Mouse (Mus musculus): ENCODE measurements at regions not wholly inside any gene's neighbourhood (a gene's known extent, or its start where the extent isn't known, plus 50 kb on each side); places are given as distances from the start of the nearest gene placed in this dataset.

DNA sequence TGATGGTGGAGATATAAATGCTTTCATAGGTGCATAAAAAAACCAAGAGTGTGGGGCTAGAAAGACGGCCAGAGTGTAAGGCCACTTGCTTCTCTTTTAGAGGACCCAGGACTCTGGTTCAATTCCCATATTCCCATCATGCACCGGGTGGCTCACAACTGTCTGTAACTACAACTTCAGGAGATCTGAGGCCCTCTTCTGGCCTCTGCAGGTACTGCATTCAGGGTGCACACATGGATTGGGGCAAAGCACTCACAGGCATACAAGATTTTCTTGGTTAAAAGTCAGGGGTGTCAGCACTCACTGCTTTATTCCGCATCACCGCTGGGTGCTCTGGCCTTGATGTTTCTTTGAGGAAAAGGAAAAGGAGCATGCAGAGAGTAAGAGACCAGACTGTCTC, 196.1 kb upstream of the A430005L14Rik start:
- TF ChIP-seq CTCF (IDR thresholded peaks at IDR 0.05; ENCODE audit: control insufficient read depth, insufficient read depth, insufficient replicate concordance, low read depth, low read length) (peak; percentile 46; the same call in 1 of the 2 replicates), POLR2A (IDR thresholded peaks at IDR 0.05; ENCODE audit: control insufficient read depth, low read depth, low read length) (no peak)

GRCm38 (mm10) chr4:153763413-153763812, 193.6 kb upstream of the A430005L14Rik start:
- no peaks in the 10 kb centered on the region for H3K27me3 ChIP-seq (ENCODE audit: control insufficient read depth, insufficient read depth, low read length)
- H3K4me3 ChIP-seq (ENCODE audit: control insufficient read depth, low read depth, low read length), result no peak overlapping the region
- TF ChIP-seq POLR2A (IDR thresholded peaks at IDR 0.05; ENCODE audit: control insufficient read depth, low read depth, low read length) (no peak), CTCF (IDR thresholded peaks at IDR 0.05; ENCODE audit: control insufficient read depth, insufficient read depth, insufficient replicate concordance, low read depth, low read length) (no peak)
- H3K27ac ChIP-seq (ENCODE audit: control insufficient read depth, insufficient read depth, low read depth, low read length), result no peak overlapping the region
- H3K36me3 ChIP-seq (ENCODE audit: control insufficient read depth, insufficient read depth, low read length), result no peaks in the 10 kb centered on the region
- peaks cover 3% of the 10 kb centered on the region for H3K4me1 ChIP-seq (ENCODE audit: control insufficient read depth, insufficient read depth, low read length)

More for the DNA sequence above, 196.1 kb upstream of the A430005L14Rik start:
- Histone ChIP-seq H3K4me3 (ENCODE audit: control insufficient read depth, low read depth, low read length) (no peak overlapping the region), H3K27me3 (ENCODE audit: control insufficient read depth, insufficient read depth, low read length) (no peaks in the 10 kb centered on the region), H3K27ac (ENCODE audit: control insufficient read depth, insufficient read depth, low read depth, low read length) (no peak overlapping the region), H3K4me1 (ENCODE audit: control insufficient read depth, insufficient read depth, low read length) (peaks cover 3% of the 10 kb centered on the region), H3K36me3 (ENCODE audit: control insufficient read depth, insufficient read depth, low read length) (no peaks in the 10 kb centered on the region)

- Histone ChIP-seq H3K27ac (ENCODE audit: control insufficient read depth, insufficient read depth, low read depth, low read length) (no peak overlapping the region), H3K36me3 (ENCODE audit: control insufficient read depth, insufficient read depth, low read length) (no peaks in the 10 kb centered on the region), H3K27me3 (ENCODE audit: control insufficient read depth, insufficient read depth, low read length) (no peaks in the 10 kb centered on the region), H3K4me3 (ENCODE audit: control insufficient read depth, low read depth, low read length) (no peak overlapping the region), H3K4me1 (ENCODE audit: control insufficient read depth, insufficient read depth, low read length) (peaks cover 5% of the 10 kb centered on the region)
- TF ChIP-seq CTCF (IDR thresholded peaks at IDR 0.05; ENCODE audit: control insufficient read depth, insufficient read depth, insufficient replicate concordance, low read depth, low read length) (no peak), POLR2A (IDR thresholded peaks at IDR 0.05; ENCODE audit: control insufficient read depth, low read depth, low read length) (no peak)
Observed at GRCm38 (mm10) chr4:153767713-153768112, 189.3 kb upstream of the A430005L14Rik start.

- no peaks in the 10 kb centered on the region for H3K27me3 ChIP-seq (ENCODE audit: control insufficient read depth, insufficient read depth, low read length)
- no peak overlapping the region for H3K27ac ChIP-seq (ENCODE audit: control insufficient read depth, insufficient read depth, low read depth, low read length)
- H3K4me1 ChIP-seq (ENCODE audit: control insufficient read depth, insufficient read depth, low read length), result peaks cover 5% of the 10 kb centered on the region
- no peak for TF ChIP-seq CTCF (IDR thresholded peaks at IDR 0.05; ENCODE audit: control insufficient read depth, insufficient read depth, insufficient replicate concordance, low read depth, low read length)
- no peak for TF ChIP-seq POLR2A (IDR thresholded peaks at IDR 0.05; ENCODE audit: control insufficient read depth, low read depth, low read length)
- H3K4me3 ChIP-seq (ENCODE audit: control insufficient read depth, low read depth, low read length), result no peak overlapping the region
- no peaks in the 10 kb centered on the region for H3K36me3 ChIP-seq (ENCODE audit: control insufficient read depth, insufficient read depth, low read length)
Observed at GRCm38 (mm10) chr4:153768350-153768749, 188.7 kb upstream of the A430005L14Rik start.

DNA sequence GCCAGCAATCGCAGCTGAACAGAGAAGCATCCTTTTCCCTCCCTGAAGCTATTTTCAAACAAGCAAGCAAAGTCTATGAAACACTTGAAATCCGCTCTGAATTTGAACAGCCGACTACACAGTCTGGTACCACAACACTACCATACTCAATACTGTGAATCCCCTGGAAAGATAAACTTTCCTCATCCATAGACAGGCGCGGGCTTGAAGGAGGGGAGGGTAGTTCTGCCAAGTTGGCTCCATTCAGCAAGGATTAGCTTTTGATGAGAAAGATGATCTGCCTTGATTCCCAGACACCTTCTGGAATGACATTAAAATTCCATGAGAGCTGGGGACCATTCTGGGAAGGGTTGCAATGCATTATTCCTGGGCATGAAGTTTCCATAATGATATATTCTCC, 186.4 kb upstream of the A430005L14Rik start:
- TF ChIP-seq CTCF (IDR thresholded peaks at IDR 0.05; ENCODE audit: control insufficient read depth, insufficient read depth, insufficient replicate concordance, low read depth, low read length), result no peak
- no peak for TF ChIP-seq POLR2A (IDR thresholded peaks at IDR 0.05; ENCODE audit: control insufficient read depth, low read depth, low read length)
- no peaks in the 10 kb centered on the region for H3K36me3 ChIP-seq (ENCODE audit: control insufficient read depth, insufficient read depth, low read length)
- no peaks in the 10 kb centered on the region for H3K27me3 ChIP-seq (ENCODE audit: control insufficient read depth, insufficient read depth, low read length)
- peaks cover 5% of the 10 kb centered on the region for H3K4me1 ChIP-seq (ENCODE audit: control insufficient read depth, insufficient read depth, low read length)
- H3K27ac ChIP-seq (ENCODE audit: control insufficient read depth, insufficient read depth, low read depth, low read length), result no peak overlapping the region
- no peak overlapping the region for H3K4me3 ChIP-seq (ENCODE audit: control insufficient read depth, low read depth, low read length)

GRCm38 (mm10) chr4:153780501-153780900, 176.5 kb upstream of the A430005L14Rik start:
- TF ChIP-seq POLR2A (IDR thresholded peaks at IDR 0.05; ENCODE audit: control insufficient read depth, low read depth, low read length), result no peak
- TF ChIP-seq CTCF (IDR thresholded peaks at IDR 0.05; ENCODE audit: control insufficient read depth, insufficient read depth, insufficient replicate concordance, low read depth, low read length), result no peak
- H3K4me3 ChIP-seq (ENCODE audit: control insufficient read depth, low read depth, low read length), result peak overlapping the region; percentile 15; the same call in 1 of the 2 replicates

DNA sequence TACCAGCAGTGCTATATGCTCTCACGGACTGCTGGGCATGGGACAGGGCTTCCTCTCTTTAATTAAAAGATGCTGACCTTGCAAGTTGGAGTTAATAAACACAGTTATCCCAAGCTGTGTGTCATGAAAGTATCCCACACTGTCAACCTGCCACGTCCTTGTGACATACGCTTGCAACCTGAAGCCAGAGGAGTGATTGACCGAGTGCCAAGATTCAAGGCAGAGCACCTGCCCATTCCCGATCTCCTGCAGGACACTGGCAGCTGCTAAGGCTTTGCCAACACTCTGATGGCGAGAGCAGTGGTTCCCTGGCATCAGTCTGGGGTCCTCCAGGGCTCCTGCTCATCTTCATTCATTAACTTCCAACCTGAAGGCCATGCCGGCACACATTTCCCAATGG, 175.8 kb upstream of the A430005L14Rik start:
- no peak overlapping the region for H3K27ac ChIP-seq (ENCODE audit: control insufficient read depth, insufficient read depth, low read depth, low read length)
- TF ChIP-seq POLR2A (IDR thresholded peaks at IDR 0.05; ENCODE audit: control insufficient read depth, low read depth, low read length) (no peak), CTCF (IDR thresholded peaks at IDR 0.05; ENCODE audit: control insufficient read depth, insufficient read depth, insufficient replicate concordance, low read depth, low read length) (no peak)
- H3K4me1 ChIP-seq (ENCODE audit: control insufficient read depth, insufficient read depth, low read length), result peaks cover 2% of the 10 kb centered on the region
- H3K27me3 ChIP-seq (ENCODE audit: control insufficient read depth, insufficient read depth, low read length), result no peaks in the 10 kb centered on the region
- no peaks in the 10 kb centered on the region for H3K36me3 ChIP-seq (ENCODE audit: control insufficient read depth, insufficient read depth, low read length)
- no peak overlapping the region for H3K4me3 ChIP-seq (ENCODE audit: control insufficient read depth, low read depth, low read length)

More at GRCm38 (mm10) chr4:153780501-153780900, 176.5 kb upstream of the A430005L14Rik start:
- Histone ChIP-seq H3K27me3 (ENCODE audit: control insufficient read depth, insufficient read depth, low read length) (no peaks in the 10 kb centered on the region), H3K4me1 (ENCODE audit: control insufficient read depth, insufficient read depth, low read length) (peaks cover 2% of the 10 kb centered on the region), H3K36me3 (ENCODE audit: control insufficient read depth, insufficient read depth, low read length) (no peaks in the 10 kb centered on the region), H3K27ac (ENCODE audit: control insufficient read depth, insufficient read depth, low read depth, low read length) (no peak overlapping the region)
